Mouse (Mus musculus) G1E-ER4 (cell line): ENCODE data around the gene Polr2m. TPM values are rescaled to one million over a fixed set of nuclear protein-coding genes. Genes with fewer than 3 reads are reported as not detected.

ENCODE experiments used
- GATA1 ChIP-seq: IDR thresholded peaks from one replicate; pipeline ENCODE4 v1.8.0; 2012; ENCODE audit warnings: low read length, inconsistent platforms
- polyA plus RNA-seq: library from polyadenylated mRNA; stranded (reverse); fragments of >175 nt; gene quantifications from 2 replicates; pipeline ENCODE4 v1.2.3, GENCODE M21; 2012

Gene Polr2m
- polyA plus RNA-seq, 1 experiment: 1,192 TPM

DNA sequence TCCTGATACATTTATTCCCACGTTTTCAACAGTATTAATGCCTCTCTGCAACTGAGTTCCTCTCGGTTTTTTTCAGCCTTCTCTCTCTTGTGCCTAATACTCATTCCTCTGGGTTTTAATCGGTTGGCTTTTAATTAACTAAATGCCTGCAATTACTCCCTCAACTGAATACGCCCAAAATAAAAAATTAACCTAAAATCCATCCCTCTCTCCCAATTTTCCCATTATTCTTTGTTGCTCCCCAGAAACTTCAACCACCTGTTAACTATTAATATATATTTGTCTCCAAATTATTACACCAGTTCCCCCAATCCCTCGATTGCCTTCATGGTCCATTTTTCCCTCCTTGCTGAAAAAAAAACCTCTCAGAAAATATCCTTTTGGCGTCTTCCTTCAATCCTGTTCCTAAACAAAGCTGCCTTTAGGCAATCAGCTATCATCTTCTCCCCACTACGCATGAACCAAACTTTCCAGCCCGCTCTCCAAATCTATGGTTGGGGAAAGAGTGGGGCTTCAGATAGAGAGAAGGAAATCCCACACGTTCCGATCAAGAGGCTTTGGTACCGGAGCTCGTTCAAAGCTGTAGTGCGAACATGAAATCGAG is 762 bp downstream of the Polr2m start:
- no peak for TF ChIP-seq GATA1

DNA sequence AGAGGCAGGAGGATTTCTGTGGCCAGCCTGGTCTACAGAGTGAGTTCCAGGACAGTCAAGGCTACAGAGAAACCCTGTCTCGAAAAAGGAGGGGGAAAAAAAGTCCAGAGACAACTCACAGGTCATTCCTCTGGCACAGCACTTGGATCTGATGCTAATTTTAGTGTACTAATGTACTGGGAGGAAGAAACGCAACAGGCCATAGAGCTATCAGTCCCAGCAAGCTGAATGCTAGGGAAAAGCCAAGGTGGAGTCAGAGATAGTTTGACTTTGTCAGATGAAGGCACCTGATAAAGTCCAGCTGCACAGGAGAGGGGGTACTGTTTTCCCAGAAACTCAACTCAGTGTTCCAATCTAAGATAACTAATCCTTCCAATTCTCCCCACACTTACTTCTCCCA is 5.4 kb downstream of the Polr2m start:
- peak; percentile 43 for TF ChIP-seq GATA1

DNA sequence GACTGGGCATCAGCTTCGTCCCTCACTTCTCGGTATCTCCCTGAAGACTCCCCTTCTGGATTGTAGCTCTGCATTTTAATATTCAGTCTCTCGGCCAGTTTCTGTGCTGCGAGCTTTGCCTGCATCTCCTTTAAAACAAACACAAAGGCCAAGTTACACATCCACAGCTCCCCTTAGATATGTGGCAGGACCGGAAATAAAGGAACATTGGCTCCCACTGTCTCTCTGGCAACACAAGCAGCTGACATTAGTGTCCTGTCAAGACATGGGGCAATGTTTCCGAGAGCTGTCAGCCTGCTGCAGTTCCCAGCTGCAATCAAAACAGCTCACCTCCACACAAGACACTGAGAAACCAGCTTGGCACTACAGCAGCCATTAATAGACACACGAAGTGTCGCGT is 6.3 kb downstream of the Polr2m start:
- TF ChIP-seq GATA1: no peak

DNA sequence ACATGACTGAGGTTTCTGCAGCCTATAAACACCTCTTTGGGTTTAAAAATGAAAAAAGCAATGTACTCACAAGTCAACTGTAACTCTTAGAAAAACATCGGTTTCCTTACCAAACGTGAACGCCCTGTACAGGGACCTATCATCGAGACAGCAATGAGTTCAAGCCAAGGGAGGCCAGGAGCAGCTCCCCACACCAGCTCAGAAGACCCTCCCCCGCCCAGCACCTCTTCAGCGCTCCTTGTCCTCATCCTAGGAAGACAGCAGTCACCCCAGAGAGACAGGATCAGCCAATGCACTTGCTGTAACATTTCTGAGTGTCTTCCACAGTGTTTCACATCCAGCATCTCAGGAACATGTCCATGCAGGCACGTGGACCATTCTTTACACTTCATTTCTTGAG is 7.1 kb downstream of the Polr2m start:
- TF ChIP-seq GATA1: no peak

DNA sequence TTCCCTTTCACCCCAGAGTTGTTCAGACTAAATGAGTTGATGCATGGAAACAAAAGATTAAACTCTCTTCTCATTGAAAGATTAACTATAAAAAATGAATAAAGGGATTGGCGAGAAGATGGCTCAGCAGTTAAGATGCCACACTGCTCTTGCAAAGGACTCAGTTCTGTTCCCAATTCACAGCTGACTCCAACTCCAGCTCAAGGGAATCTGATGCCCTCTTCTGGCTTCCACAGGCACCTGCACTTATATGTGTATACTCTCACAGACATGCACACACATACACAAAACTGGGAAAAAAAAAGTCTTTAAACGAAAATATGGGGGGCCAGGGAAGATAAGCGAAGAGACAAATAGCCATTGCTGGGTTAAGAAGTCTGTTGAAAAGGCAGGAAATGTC is 9.1 kb downstream of the Polr2m start:
- no peak for TF ChIP-seq GATA1

DNA sequence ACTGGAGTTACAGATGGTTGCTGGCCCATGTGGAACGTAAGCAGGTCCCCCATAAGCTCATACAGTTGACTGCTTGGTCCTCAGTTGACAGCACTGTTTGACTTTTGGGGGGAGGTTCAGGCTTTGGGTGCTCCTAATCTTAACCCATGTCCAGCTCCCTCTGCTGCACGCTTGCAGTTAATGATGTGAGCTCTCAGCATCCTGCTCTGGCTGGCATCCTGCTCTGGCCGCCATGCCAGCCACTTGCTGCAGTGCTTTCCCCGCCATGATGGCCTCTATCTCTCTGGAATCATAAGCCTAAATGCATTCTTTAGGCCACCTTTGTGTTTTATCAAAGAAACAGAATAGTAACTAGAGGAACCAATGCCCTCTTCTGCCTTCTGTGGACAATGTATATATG is 10.2 kb downstream of the Polr2m start:
- no peak for TF ChIP-seq GATA1

DNA sequence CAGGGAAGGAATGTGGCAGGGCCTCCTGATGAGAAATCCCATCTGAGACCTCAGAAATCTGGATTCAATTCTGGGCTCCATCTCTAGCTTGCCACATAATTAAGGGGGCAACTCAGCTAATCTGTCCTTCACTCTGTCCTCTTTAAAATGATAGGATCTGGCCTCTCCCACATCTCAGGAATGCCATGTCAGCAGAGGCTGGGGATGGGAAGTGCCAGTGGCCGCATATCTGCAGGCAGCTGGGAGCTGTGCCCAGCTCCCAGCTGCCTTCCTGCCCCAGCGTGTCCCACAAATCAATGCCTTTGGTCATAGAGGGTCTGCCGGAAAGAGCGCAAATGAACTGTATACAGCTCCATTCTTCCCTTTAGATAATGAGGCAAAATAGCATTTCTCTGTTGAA is 18.3 kb downstream of the Polr2m start:
- TF ChIP-seq GATA1: no peak

DNA sequence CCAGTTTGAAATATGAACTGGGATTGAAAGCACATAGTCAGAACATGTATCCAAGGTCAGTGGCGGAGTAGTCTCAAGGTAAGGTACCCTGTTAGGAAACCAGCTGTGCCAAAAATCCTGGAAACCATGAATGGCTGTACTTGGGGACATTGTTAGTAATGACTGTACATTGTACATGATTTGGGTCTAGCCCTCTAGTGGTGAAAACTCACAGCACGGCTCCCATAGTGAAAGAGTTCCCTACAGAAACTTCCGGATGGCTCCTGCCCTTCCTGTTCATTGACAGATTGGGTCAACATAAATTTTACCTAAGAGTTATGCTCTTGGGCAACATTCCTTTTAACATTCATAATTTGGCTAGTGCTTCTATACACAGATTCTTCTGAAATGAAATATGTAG is 19.6 kb downstream of the Polr2m start:
- no peak for TF ChIP-seq GATA1

DNA sequence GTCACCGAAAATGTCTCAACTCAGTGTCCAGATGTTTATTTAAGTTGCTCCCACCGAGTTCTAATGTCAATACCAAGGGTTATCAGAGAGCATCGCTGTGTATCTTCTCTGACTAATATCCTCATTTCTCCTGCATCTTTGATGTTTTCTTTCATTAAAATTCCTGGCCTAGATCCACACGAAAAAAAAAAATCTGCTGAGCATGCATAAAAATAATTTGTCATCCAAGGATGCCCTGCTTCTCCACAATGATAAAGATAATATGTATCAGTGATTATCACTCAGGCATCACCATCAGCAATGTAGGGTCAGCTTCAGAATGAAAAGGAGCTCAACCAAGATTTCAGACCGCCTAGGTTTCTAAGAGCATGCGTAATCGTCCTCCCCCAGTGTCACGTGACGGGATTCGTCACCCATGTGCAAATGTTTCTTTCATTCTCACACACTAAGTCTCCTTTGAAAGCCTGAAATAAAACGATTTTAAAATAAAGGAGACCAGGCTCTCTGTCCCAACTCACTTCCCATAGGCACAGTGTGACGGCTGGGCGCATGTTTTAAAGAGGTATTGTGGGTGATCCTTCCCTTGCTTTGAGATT is 22.6 kb downstream of the Polr2m start:
- TF ChIP-seq GATA1: no peak

DNA sequence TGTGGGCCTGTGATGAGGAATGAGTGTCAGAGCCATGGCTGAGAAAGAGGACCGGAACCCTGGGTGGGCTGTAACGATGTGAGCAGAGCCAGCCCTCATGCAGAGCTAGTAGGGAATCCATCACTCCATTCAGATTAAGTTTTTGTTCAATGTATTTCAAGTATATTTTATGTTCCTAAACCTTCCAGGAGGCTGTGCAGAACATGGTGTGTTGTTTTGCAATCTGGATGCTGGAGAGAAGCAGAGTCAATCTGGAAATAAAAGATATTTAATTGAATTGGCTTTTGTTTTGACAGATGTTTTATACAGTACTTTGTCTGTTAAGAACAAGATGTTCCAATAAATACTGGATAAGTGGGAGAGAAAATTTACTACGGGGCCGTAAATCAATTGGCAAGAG is 29.0 kb downstream of the Polr2m start:
- TF ChIP-seq GATA1: no peak

DNA sequence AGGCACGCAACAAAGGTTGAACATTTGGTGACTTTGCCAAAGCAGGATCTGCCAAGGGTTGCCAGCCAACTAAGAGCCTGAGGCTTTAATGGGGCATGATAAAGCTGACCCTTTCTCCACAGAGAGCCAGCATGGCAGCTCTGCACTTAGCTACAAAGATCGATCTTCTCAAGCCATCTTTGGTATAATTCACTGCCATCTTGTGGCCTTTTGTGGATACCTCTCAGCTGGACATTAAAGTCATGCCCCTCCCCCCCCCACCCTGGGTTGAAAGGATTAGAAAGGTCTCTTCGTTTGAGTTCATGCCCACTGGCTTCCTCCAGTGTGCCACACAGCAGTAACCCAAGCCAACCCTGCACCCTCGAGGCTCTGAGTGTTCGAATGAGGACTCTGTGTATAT is 31.8 kb downstream of the Polr2m start:
- TF ChIP-seq GATA1: no peak

DNA sequence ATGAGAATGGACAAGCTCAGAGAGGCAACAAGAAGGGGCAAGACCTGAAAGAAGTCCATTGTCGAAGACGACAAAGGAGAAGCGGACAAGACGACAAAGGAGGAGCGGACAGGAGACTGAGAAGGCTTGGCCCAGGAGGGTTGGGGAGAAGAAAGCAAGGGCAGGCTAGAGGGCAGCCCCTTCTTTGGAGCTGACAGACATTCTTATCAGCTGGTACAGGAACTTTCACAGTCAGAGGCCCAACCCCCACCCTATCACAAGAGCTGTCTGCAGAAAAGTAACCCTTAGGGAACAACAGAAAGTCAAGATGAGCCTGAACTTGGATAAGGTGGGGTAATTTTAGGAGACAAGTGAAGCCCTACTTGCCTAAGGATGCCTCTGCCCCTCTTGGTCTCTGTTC is 32.4 kb downstream of the Polr2m start:
- no peak for TF ChIP-seq GATA1

DNA sequence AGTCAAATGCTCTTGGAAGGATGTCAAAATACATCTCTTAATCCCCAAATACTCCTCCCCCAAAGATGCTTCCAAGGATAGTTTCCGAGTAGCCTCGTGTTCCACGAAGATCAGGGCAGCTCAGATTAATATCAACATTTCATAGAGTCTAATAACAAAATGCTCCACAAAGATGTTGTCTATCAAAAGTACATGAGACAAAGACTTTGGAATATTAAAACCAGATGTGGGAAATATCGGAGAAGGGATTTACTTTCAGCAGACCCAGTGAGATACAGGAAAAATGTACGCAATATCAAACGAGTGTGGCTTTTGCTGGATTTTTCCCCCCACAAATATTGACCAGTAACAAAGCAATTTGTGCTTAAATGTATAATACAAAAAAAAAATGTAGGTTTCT is 35.1 kb downstream of the Polr2m start:
- TF ChIP-seq GATA1: no peak

DNA sequence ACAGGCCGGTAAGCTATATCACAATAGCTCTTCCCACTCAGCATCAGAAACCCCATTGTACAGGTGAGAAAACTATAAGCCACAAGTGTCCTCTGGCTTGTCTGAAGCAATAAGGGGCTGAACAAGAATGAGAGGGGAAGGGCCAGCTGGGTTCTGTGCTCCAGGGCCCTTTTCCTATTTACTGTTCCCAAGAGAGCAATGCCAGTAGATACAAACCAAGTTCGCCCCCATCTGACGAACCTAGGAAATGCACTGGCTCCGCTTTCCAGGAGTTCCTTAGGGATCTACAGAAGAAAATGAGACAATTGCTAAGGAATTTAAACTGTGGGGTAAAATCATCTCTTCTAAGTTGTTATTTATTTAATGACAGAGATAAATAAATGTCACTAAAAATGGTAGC is 38.2 kb downstream of the Polr2m start:
- TF ChIP-seq GATA1: no peak

DNA sequence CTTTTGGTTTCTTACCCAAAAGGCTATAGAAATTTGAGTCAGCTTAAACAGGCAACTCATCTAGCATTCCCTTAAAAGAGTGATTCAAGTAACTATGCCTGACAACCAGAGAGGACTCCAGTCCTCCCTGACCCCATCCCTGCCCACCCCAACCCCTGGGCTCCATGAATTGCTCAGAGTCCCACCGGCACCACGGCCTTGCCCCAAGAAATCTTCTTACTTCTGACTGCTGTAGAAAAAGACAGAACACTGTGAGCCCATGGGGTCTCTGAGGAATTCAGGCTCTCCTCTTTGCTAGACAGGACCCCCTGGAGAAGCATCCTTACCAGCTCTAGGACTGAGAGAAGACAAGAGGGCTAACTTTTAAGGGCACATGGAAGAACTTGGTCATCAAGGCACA is 40.4 kb downstream of the Polr2m start:
- TF ChIP-seq GATA1: no peak

DNA sequence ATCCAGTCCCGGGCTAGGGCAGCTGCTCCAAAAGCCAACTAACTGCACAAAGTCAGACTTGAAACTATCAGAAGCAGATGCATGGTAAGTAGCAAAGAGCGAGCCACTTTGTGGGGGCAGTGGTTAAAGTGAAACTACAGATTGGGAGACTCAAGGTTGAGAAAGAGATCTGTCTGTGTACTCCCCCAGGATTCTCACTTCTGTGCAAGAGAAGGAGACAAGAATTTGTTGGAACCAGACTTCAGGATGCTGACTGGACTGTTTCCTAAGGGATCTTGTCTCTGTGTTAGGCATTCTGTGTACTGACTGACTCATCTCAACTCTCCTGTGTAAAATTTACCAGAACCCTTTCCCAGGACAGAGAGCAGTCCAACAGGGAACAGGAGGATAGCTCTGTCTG is 47.6 kb downstream of the Polr2m start:
- TF ChIP-seq GATA1: no peak

Other genes with a start within 250 kb of the Polr2m start
- not detected in 2 replicates for gene Myzap, start 106.4 kb upstream of the Polr2m start, polyA plus RNA-seq